Mouse (Mus musculus) brain, embryonic 14.5 days (tissue): ENCODE data around the gene Etl4.

Source experiments
- CTCF ChIP-seq: fragments of 200-500 bp; IDR thresholded peaks from 2 replicates; pipeline ENCODE4 v1.5.1; 2012; ENCODE audit warnings: inconsistent platforms, mild to moderate bottlenecking, moderate library complexity, borderline replicate concordance; ENCODE audit not compliant: insufficient read depth, insufficient read length; ENCODE audit errors: extremely low read depth
- POLR2A ChIP-seq: fragments of 200-500 bp; IDR thresholded peaks from 2 replicates; pipeline ENCODE4 v1.6.1; 2012; ENCODE audit warnings: mild to moderate bottlenecking, inconsistent platforms, borderline replicate concordance; ENCODE audit not compliant: poor library complexity, insufficient read depth, insufficient read length, severe bottlenecking; ENCODE audit errors: extremely low read depth

GRCm38 (mm10) chr2:20629156-20629712, 719.7 kb downstream of the Etl4 start:
- no peak for TF ChIP-seq CTCF
- TF ChIP-seq POLR2A: no peak
